Mouse (Mus musculus) heart, postnatal 0 days (tissue): ENCODE data around the gene H2afj.

Experiments used
- CTCF ChIP-seq: IDR thresholded peaks from 2 replicates; pipeline ENCODE4 v1.5.1; 2016; ENCODE audit warnings: antibody characterized with exemption, control low read depth, low read depth
- EP300 ChIP-seq: IDR thresholded peaks from 2 replicates; pipeline ENCODE4 v1.6.1; 2016; ENCODE audit warnings: antibody characterized with exemption, low read depth

- no peak for TF ChIP-seq CTCF
- no peak; the same call in 1 of the 2 replicates for TF ChIP-seq EP300
These were observed 49.8 kb downstream of the H2afj start for GRCm38 (mm10) chr6:136857873-136858260.
